Mouse (Mus musculus): Measurements from ENCODE around the gene Ctrb1. TPM values are rescaled to one million over a fixed set of nuclear protein-coding genes. Genes with fewer than 3 reads are reported as not detected.

Gene Ctrb1
- polyA plus RNA-seq, 2 experiments from 2014 or later = not detected

DNA sequence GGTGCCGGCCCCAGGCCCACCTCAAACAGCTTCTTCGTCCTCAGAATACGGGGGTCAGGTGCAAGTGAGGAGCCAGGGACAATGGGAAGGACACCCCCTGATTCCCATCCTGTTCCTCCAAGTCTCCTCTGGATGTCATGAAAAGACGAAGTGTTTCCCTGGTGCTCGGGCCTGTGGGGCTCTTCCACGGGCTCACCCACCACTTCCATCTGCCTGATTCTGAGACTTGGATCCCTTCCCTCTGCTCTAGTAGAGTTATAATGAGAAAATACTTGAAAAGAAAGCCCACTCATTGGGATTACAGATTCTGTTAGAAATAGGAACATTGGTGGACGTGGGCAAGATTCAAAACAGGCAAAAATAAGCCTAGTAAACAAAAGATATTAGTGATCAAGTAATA lies 12.0 kb downstream of the Ctrb1 start:
- no peak for ATAC-seq

DNA sequence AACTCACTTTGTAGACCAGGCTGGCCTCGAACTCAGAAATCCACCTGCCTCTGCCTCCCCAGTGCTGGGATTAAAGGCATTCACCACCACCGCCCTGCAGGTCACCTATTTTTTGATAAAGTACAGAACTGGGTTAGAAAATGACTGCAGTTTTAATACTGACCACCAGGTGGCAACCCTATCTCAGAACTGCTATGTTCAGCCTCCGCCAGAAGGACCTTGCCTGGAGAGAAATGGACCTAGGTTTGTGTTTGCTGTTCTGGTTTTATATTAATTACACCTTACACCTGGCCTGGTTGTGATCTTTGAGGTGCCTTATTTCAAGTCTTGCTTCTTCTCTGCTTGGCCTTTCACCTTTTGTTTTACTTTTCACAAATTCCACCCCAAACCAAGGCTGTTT lies 12.7 kb downstream of the Ctrb1 start:
- ATAC-seq = peak; percentile 78

DNA sequence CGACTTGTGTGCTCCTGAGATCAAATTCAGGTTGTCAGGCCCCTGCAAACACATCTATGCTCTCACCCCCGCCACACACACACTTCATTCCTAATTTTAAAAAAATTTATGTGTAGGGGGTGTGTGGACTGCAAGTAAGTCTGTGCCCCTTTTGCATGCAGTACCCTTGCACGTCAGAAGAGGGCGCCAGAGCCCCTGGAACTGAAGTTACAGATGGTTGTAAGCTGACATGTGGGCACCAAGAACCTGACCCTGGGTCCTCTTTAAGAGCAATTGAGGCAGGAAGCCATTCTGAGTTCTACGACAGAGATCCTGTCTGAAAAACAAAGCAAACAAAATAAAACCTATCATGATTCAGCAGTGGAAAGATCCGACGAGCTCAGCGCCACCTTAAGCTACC lies 14.6 kb downstream of the Ctrb1 start:
- no peak for ATAC-seq

DNA sequence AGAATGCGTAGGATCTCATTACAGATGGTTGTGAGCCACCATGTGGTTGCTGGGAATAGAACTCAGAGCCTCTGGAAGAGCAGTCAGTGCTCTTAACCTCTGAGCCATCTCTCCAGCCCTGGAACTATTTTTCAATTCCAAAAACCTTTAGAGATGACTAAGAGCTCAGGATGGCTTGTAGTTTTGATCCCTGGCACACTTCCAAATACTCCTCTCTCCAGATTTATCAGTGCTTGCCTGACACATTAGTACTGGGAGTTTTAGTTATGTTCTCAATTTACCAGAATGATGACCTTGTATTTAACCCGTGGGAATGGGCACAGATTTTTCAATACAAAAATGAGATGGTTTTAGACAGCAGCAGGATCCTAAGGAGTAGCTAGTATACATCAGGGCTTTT lies 24.1 kb downstream of the Ctrb1 start:
- ATAC-seq = no peak

DNA sequence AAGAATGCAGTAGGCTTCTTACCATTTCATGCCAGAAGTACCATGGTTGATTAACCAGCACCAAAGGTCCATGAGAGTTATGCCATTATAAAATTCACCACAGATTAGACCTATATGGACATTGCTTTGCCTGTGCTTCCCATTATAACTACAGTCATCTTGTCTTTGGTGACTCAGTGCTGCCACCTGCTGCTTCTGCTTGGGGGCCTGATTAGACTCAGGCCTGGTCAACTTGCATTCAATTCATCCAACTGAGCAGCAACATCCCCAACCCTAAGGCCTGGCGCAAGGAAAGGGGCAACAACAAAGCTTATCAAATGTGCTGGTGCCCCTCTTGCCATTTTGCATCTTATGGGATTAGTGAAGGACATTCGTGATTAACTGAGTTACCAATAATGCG lies 28.3 kb downstream of the Ctrb1 start:
- peak; percentile 45 for ATAC-seq

DNA sequence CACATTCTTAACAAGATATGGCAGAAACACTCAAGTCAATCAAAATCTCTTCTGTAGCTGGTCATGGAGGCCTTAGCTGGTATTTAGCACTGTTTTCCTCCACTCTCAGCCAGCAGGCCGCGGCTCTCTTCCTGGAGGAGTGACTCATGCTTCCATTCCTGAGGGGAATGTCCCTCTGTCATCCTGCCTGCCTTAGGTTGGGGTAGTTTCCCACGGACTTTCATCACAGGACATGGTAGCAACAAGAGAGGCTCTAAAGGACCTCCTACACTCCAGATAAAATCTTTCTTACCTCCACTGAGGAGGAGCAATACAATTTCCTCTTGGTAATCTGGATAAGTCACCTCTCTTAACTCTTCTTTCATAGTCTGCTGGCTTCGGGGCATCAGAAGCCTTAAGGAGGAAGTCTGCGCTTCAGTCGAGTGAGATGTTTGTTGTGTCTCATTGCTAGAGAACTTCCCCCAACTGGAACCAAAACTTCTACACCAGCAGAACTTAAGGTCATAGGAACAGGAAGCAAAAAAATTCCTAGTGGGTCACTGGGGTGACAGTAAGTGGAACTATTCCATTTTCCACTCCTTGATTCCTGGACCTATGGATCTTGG lies 31.9 kb downstream of the Ctrb1 start:
- ATAC-seq = peak; percentile 57

DNA sequence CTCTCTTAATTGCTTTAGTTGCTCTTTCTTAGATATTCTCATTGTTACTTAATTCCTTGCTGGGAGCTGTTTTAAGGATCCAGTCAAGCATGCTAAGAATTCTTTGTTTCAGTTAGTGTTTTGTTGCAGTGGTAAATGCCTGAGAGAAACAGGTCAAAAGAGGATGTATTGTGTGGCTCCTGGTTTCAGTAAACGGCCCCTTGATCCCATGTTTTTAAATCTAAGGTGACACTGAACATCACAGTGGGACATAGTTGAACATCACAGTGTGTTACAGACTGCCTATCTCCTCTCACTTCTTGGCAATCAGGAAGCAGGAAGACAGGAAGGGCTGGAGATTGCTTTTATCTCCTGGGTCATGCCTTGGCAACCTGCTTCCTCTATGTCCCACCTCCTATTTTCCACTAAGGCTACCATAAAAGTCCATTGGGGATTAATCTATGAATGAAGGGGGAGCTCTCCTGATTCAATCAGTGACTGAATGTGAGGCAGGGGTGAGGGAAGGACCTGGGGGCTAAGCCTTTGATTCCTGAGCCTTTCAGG lies 33.4 kb downstream of the Ctrb1 start:
- no peak for ATAC-seq

DNA sequence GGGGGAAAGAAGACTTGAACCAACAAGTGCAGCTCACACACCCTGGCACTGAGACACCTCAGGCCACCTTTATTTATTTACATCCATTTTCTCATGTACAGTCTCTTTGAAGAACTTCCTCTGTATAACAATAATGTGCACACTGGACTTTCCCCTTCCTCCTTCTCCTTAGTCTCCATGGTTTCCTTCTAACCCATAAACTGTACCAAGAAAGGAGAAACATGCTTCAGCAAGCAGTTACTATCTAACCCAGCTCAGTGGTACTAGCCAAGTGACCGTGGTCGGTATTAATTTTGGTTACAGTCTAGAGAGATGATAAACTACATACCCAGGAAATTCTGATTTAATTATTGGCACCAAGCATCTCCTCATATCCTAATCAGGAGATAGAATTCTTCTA lies 37.3 kb downstream of the Ctrb1 start:
- ATAC-seq = no peak

DNA sequence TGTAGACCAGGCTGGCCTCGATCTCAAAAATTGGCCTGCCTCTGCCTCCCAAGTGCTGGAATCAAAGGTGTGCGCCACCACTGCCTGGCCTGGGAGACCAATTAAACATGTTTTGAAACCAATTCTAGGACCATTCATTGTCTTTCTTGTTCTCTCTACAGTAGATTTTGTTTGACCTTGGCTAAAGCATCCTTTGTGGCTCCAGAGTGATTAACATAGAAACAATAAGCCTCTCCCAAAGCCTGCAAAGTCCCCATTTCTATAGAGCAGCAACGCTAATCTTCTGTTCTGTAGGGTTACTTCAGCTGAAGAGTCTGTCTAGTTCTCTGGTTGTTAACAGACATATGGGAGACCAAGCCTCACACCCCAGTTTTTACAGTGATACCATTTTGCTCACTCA lies 40.2 kb downstream of the Ctrb1 start:
- ATAC-seq = no peak

DNA sequence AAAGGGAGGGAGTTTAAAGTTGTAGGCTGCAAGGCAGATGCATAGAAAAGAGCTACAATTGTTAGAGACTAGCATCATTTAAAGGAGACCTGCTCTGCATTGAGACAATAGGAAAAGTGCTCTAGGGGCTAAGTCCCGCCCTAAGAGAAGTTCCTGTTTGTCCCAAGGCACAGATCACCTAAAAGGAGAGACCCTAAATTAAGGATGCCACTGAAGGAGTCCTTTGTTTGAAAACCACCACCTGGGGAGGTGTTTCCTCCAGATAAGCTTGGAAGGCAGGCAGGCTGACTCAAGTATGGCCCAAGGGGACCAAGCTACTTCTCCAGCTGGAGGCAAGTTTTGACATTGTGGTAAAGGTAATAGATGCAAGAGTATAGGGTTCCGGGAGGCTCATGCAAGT lies 42.0 kb downstream of the Ctrb1 start:
- ATAC-seq = no peak

DNA sequence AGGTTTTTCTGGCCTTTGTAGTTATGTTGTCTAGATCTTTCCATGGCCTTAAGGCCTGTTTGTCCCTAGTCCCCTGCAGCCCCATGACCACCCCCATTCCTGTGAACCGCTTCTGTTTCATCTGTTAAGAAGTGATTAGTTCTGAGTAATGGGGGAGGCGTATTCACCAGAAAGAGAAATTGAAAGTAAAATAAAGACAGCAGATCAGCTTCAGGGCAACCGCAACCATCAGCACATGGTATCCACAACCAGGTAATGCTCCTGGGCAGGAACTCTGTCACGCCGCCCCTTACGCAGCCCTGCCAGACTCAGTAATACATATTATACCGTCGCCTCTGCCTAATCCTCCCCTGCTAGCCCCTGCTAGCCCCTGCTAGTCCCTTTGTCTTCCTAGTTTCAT lies 45.1 kb downstream of the Ctrb1 start:
- peak; percentile 67 for ATAC-seq

DNA sequence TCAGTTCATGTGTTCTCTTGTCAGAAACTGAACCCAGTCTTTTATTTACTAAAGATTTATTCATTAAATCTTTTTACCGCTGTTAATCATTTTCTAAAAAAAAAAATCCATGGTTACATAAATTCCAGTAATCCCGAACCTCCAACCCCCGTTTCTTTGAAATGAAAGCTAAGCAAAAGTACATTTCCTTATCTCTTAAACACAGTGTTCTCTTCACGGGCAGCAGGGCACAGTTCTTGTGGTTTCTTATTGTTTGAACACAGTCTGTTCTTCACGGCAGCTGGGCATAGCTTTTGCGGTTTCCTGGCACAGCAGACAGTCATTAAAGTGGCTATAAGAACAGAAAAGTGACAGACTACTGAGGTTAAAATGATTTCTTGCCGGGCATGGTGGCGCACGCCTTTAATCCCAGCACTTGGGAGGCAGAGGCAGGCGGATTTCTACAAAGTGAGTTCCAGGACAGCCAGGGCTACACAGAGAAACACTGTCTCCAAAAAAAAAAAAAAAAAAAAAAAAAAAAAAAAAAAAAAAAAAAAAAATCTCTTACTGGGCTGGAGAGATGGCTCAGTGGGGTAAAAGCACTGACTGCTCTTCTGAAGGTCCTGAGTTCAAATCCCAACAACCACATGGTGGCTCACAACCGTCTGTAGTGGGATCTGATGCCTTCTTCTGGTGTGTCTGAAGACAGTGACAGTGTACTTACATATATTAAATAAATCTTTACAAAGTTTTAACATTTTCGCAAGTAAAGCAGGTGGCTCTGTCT lies 46.3 kb downstream of the Ctrb1 start:
- peak; percentile 58 for ATAC-seq

DNA sequence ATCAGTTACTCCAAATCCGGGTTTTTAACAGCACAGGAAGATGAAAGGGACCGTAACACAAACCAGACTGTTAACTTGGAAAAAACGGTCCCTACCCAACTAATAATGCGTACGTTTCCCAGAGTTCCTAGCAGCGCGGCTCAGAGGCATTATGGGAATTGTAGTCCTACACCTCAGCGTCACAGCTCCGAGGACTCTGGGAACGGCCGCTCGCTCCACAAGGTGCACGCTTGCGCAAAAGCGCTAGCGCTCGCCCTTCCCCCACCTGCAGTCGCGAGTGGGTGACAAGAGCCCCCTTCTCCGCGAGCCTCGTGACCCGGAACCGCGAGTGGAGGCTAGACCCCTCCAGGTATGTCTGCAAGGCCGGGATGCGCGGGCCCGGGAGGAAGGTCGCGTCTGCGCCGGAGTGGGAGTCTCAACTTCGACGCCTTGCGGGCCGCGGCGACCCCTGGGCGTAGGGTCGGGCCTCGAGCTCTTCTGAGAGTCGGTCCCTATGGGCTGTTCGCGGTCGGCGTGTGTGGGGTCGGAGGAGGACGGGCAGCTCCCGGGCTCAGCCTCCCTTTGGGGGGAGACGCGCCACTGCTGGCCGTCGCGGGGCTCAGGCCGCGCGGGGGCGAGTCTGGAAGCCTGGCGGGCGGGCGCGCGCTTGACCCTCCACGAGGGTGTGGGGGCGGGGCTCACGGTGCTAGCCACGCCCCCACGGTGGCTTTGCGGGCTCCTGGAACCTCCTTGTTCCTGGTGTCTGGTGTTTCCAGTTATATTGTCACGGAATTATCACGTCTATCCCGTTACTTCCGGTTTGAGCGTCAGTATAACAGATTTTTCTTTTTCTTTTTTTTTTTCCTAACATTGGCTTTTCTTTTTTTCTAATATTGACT lies 47.3 kb downstream of the Ctrb1 start, which contains the start of gene Zfp1:
Gene Zfp1 (plus strand): TSS at position 138 of the 878 bp plus-strand sequence.
- peak; percentile 76 for ATAC-seq

DNA sequence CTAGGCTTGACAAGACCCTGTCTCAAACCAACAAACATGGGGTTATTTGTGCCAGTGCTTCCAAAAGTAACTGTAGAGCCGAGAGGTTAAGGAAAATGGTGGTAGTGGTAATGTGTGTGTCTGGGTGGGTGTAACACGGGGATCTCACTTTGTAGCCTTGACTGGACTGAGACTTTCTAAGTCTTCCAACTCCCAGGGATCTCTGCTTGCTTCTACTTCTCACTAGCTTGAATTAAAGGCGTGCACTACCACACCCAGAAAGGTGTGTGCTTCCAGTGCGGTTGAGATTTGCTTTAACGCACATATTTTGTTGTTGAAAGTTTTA lies 47.9 kb downstream of the Ctrb1 start:
- ATAC-seq = no peak

DNA sequence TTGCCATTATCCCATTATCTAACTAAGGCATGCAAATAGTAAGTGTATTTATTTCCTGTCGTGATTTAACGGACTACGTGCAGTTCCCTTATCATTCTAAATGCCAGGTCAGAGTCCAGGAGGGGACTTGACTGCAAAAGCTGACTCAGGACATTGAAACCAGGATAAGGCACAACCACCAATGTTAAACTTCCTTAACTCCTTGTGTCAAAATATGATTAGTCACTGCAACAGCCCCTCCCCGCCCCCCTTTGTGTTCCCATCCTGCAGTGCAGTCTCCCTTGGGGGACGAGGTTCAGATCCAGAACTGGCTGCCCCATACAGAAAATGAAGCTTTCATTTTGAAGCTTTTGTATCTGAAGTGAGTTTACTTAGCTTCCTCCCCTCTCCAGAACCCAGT lies 48.3 kb downstream of the Ctrb1 start:
- ATAC-seq = no peak

DNA sequence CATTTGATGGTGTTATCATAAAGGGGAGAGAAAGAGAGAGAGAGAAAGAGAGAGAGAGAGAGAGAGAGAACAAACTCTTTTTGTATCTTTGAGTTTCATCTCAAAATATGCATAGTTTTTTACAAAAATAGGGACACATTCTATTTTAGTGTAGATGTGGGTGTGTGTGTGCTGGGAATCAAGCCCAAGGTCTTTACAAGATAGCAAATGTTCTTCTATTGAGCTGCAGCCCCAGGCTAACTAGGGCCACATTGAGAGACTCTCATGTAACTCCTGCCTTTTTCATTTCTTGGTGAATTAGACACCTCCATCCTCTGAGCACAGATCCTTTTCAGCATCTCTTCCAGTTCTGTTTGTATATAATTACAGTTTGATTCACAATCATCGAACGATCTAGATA lies 49.7 kb downstream of the Ctrb1 start:
- ATAC-seq = no peak

DNA sequence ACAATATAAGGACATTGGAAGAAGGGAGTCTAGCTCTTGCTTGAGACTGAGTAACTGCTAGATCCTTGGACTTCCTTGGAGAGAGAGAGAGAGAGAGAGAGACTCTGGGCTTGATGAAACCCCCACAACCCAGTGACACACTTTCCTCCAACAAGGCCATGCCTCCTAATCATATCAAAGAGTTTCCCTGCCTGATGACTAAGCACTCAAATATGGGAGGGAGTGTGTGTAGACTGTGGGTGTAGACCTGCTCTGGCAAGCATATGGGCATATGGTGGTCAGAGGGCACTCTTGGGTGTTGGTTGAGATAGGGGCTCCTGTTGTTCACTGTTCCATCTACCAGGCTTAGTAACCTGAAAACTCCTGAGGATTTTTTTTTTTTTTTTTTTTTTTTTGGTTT lies 52.7 kb downstream of the Ctrb1 start:
- ATAC-seq = no peak

Other genes with a start within 250 kb of the Ctrb1 start
- 1 to 10 TPM; 4.2 to 4.5 TPM for gene Wdr59, start 168.9 kb downstream of the Ctrb1 start, polyA plus RNA-seq (2017; shearing (Covaris generic))
- gene Znrf1, start 154.9 kb downstream of the Ctrb1 start, polyA plus RNA-seq (2017; shearing (Covaris generic)) = 10 to 100 TPM; 31.6 to 41.8 TPM
- 1 to 10 TPM in 1 of 2 experiments, under 1 TPM in 1; 0.18 to 1.2 TPM for gene Ldhd, start 60.6 kb downstream of the Ctrb1 start, polyA plus RNA-seq (2017; shearing (Covaris generic))
- 10 to 100 TPM; 28.1 to 33.1 TPM for gene Zfp1, start 47.6 kb downstream of the Ctrb1 start, polyA plus RNA-seq (2017; shearing (Covaris generic))
- under 1 TPM; 0.21 to 0.38 TPM for gene Bcar1, start 52.8 kb upstream of the Ctrb1 start, polyA plus RNA-seq (2017; shearing (Covaris generic))
- gene Cfdp1, start 163.3 kb upstream of the Ctrb1 start, polyA plus RNA-seq (2017; shearing (Covaris generic)) = 100 to 1,000 TPM; 118 to 135 TPM
- gene Tmem170, start 185.7 kb upstream of the Ctrb1 start, polyA plus RNA-seq (2017; shearing (Covaris generic)) = 1 to 10 TPM; 6.4 to 8.4 TPM
- not detected for gene Chst5, start 219.4 kb upstream of the Ctrb1 start, polyA plus RNA-seq (2017; shearing (Covaris generic))
- 1 to 10 TPM; 1.4 to 1.8 TPM for gene Tmem231, start 242.9 kb upstream of the Ctrb1 start, polyA plus RNA-seq (2017; shearing (Covaris generic))
- 100 to 1,000 TPM; 244 to 264 TPM for gene Gabarapl2, start 249.7 kb upstream of the Ctrb1 start, polyA plus RNA-seq (2017; shearing (Covaris generic))